8 mouse cellular contexts compared by ENCODE assay signal in genomic region chr11:61579878-61580381, GRCm38 (mm10). TPM values are rescaled to one million over a fixed set of nuclear protein-coding genes. Genes with fewer than 3 reads are reported as not detected.
A peak's percentile ranks its signal among the peaks of the same experiment; 100 is the strongest.
DNase-seq lines count a peak whose midpoint lies in the region; ATAC-seq lines count a peak whose summit lies in the region.
"Had no signal": no experiment of that assay in that cellular context is flagged by ENCODE, and none has a peak within 500 bp of the region (broad histone marks: within the 10 kb centered on the region; RNA-seq: fewer than 3 reads in every experiment).

No protein-coding gene starts in this region.

- DNase-seq in lung, postnatal 36 days, result peak; percentile 30
- DNase-seq in lung, postnatal 14 days, result no peak
- peak; percentile 47 to 57 for DNase-seq in kidney, postnatal 36 days
- DNase-seq in urinary bladder, postnatal 10 days (ENCODE audit: low spot score), result no peak

- H3K27me3 ChIP-seq in heart, embryonic 16.5 days (ENCODE audit: control insufficient read depth, insufficient read depth, low read length), result no peaks in the 10 kb centered on the region
- no peaks in the 10 kb centered on the region for H3K27me3 ChIP-seq in stomach, embryonic 16.5 days (ENCODE audit: control insufficient read depth, insufficient read depth, low read length)

- peak overlapping the region; percentile 94 for H3K4me2 ChIP-seq in heart, embryonic 16.5 days (ENCODE audit: low read depth, low read length)
- peak overlapping the region; percentile 77; the same call in 1 of the 2 replicates for H3K4me2 ChIP-seq in stomach, embryonic 16.5 days (ENCODE audit: low read depth, low read length)

- no peak for ATAC-seq in heart, embryonic 16.5 days (replicated peaks; ENCODE audit: extremely low read depth, insufficient read depth, low FRiP score)
- ATAC-seq in stomach, embryonic 16.5 days (ENCODE audit: insufficient read depth, low FRiP score), result no peak
- ATAC-seq in erythroid progenitor cell, adult 5-6 weeks (replicated peaks; ENCODE audit: low FRiP score, poor library complexity, severe bottlenecking), result no peak

- H3K36me3 ChIP-seq in heart, embryonic 16.5 days (ENCODE audit: control insufficient read depth, insufficient read depth), result no peaks in the 10 kb centered on the region
- no peaks in the 10 kb centered on the region for H3K36me3 ChIP-seq in stomach, embryonic 16.5 days (ENCODE audit: control insufficient read depth, insufficient read depth, low read length)

- peak overlapping the region; percentile 89; the same call in 1 of the 2 replicates for H3K27ac ChIP-seq in heart, embryonic 16.5 days (ENCODE audit: low read length)
- H3K27ac ChIP-seq in stomach, embryonic 16.5 days (ENCODE audit: low read length), result peak overlapping the region; percentile 38; the same call in 1 of the 2 replicates
- H3K27ac ChIP-seq: macrophage had no signal

- no peak overlapping the region for H3K9ac ChIP-seq in heart, embryonic 16.5 days (ENCODE audit: low read length)
- H3K9ac ChIP-seq in stomach, embryonic 16.5 days (ENCODE audit: low read length), result no peak overlapping the region

- 84% methylated on average over 7 of the region's 7 CpGs for WGBS in heart, embryonic 16.5 days
- 73% methylated on average over 7 of the region's 7 CpGs for WGBS in stomach, embryonic 16.5 days

- H3K4me1 ChIP-seq in heart, embryonic 16.5 days (ENCODE audit: control insufficient read depth, insufficient read depth, low read length), result peaks cover 9% of the 10 kb centered on the region
- 0 out of 2 replicates have a peak, but pooled peaks cover 9% of the 10 kb centered on the region for H3K4me1 ChIP-seq in stomach, embryonic 16.5 days (ENCODE audit: control insufficient read depth, insufficient read depth, low read length)

- no peaks in the 10 kb centered on the region for H3K9me3 ChIP-seq in heart, embryonic 16.5 days (replicated peaks; ENCODE audit: control insufficient read depth, low read length)
- H3K9me3 ChIP-seq in stomach, embryonic 16.5 days (replicated peaks; ENCODE audit: control insufficient read depth, low read length), result no peaks in the 10 kb centered on the region

- peak overlapping the region; percentile 79 for H3K4me3 ChIP-seq in heart, embryonic 16.5 days (ENCODE audit: low read length)
- peak overlapping the region; percentile 92 for H3K4me3 ChIP-seq in stomach, embryonic 16.5 days (replicated peaks; ENCODE audit: low read length)

RNA-seq across cellular contexts. Expression of gene Epn2, which starts 0.4 kb away (rescaled TPM):
- polyA plus RNA-seq in heart, embryonic 16.5 days (2015; fragmentation: Nextera tagmentation; extraction: Ambion mirVana), result 19.0 and 19.7 TPM in 2 replicates
- 20.7 and 20.9 TPM in 2 replicates for polyA plus RNA-seq in stomach, embryonic 16.5 days (2015; fragmentation: Nextera tagmentation; extraction: Ambion mirVana)
- total RNA-seq in erythroid progenitor cell, adult 5-6 weeks (2015; ENCODE audit: low replicate concordance), result not detected in 2 replicates
- not detected in 2 replicates for total RNA-seq in erythroid progenitor cell, adult 5-6 weeks (2017; ENCODE audit: low replicate concordance)

Comparison
In these comparisons a context has a peak if more than half of its experiments do, and no peak if none do; other contexts are left out.
1. DNase-seq: peak in lung, postnatal 36 days (single experiment) and kidney, postnatal 36 days (2 of 2); none in lung, postnatal 14 days (single experiment) and urinary bladder, postnatal 10 days (single experiment).